Mouse (Mus musculus): ENCODE measurements around the gene Tas1r1.

The Tas1r1 gene

DNA sequence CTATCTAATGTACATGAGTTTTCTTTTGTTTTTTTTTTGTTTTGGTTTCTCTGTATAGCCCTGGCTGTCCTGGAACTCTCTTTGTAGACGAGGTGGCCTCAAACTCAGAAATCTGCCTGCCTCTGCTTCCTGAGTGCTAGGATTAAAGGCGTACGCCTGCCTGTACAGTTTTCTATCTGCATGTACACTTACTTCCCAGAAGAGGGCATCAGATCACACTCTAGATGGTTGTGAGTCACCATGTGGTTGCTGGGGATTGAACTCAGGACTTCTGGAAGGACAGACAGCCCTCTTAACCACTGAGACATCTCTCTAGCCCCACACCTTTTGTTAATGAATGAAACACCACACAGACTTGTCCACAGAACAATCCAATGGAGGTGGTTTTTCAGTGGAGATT, 40.9 kb upstream of the Tas1r1 start:
- Histone ChIP-seq H3K27me3 (ENCODE audit: insufficient read depth, low read length) (peaks cover 25% of the 10 kb centered on the region), H3K4me3 (replicated peaks; ENCODE audit: low read length) (no peak overlapping the region), H3K4me1 (replicated peaks; ENCODE audit: low read depth, low read length) (peaks cover 38% of the 10 kb centered on the region), H3K36me3 (ENCODE audit: insufficient read depth, low read length) (no peaks in the 10 kb centered on the region), H3K9me3 (ENCODE audit: low read length) (no peaks in the 10 kb centered on the region)
- 0 out of 2 replicates have a peak, but pooled peaks have one; percentile 19 for TF ChIP-seq CTCF (conservative IDR thresholded peaks at IDR 0.05; ENCODE audit: low read length)
- no peak for TF ChIP-seq NANOG (IDR thresholded peaks at IDR 0.05; ENCODE audit: borderline replicate concordance, low read length)

DNA sequence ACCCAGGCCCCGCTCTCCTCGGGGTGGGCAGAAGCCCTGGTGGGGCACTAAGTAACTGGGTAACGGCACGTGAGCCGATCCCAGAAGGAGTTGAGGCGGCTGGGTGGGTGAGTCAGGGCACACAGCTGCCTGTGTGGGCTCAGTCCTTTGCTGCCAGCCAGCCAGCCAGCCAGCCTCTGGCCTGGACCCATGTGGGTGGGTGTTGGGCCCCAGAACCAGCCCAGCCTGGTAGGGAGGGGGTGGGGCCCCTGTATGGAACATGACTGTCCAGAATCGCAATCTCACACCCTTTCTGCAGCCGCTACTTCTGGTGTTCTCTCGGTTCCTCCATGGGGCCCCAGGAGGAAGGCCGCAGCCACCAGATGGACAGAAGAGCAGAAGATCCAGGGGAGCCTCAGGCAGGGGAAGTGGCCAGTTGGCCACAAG, 39.8 kb upstream of the Tas1r1 start:
- H3K4me3 ChIP-seq (replicated peaks; ENCODE audit: low read length), result no peak overlapping the region
- peaks cover 38% of the 10 kb centered on the region for H3K4me1 ChIP-seq (replicated peaks; ENCODE audit: low read depth, low read length)
- H3K27me3 ChIP-seq (ENCODE audit: insufficient read depth, low read length), result peaks cover 22% of the 10 kb centered on the region
- H3K9me3 ChIP-seq (ENCODE audit: low read length), result no peaks in the 10 kb centered on the region
- TF ChIP-seq POU5F1 (IDR thresholded peaks at IDR 0.05; ENCODE audit: borderline replicate concordance, low read length), result no peak
- TF ChIP-seq NANOG (IDR thresholded peaks at IDR 0.05; ENCODE audit: borderline replicate concordance, low read length), result no peak
- no peak for TF ChIP-seq CTCF (conservative IDR thresholded peaks at IDR 0.05; ENCODE audit: low read length)
- no peaks in the 10 kb centered on the region for H3K36me3 ChIP-seq (ENCODE audit: insufficient read depth, low read length)

DNA sequence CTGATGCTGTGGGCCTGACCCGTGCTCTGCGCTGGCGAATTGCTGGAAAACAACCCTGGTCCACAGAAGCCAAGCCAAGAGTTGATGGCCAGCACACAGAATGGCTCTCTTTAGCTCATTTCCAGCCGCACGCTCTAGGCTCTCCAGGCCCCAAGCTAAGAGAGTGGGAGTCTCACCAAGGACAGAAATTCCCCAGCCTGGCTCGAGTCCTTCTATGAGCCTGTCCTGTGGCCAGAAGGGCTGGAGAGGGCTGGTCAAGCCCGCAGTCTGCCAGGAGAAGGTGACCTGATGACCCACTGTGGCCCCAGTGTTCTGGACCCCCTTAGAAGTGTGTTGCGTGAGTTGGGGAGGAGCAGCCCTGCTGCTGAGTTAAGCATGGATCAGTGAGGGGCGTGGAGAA, 38.8 kb upstream of the Tas1r1 start:
- H3K4me3 ChIP-seq (replicated peaks; ENCODE audit: low read length), result no peak overlapping the region
- H3K4me1 ChIP-seq (replicated peaks; ENCODE audit: low read depth, low read length), result peaks cover 36% of the 10 kb centered on the region
- TF ChIP-seq NANOG (IDR thresholded peaks at IDR 0.05; ENCODE audit: borderline replicate concordance, low read length) (no peak), CTCF (conservative IDR thresholded peaks at IDR 0.05; ENCODE audit: low read length) (no peak), POU5F1 (IDR thresholded peaks at IDR 0.05; ENCODE audit: borderline replicate concordance, low read length) (no peak)
- H3K36me3 ChIP-seq (ENCODE audit: insufficient read depth, low read length), result no peaks in the 10 kb centered on the region
- H3K27me3 ChIP-seq (ENCODE audit: insufficient read depth, low read length), result peaks cover 20% of the 10 kb centered on the region
- H3K9me3 ChIP-seq (ENCODE audit: low read length), result no peaks in the 10 kb centered on the region

DNA sequence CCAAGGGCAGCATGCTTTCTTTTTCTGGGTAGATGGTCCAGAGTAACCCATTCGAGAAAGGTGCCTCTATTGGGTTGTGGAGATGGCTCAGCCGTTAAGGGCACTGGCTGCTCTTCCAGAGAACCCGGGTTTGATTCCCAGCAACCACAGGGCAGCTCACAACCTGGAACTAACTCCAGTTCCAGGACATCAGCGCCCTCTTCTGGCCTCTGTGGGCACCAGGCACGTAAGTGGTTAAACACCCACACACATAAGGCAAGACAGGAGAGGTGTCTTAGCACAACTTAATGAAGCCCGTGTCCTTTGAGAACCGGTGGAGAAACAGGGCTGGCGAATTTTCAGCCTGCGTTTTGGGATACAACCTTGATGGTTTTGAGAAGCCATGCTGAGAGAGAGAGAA, 36.2 kb upstream of the Tas1r1 start:
- Histone ChIP-seq H3K9me3 (ENCODE audit: low read length) (no peaks in the 10 kb centered on the region), H3K4me3 (replicated peaks; ENCODE audit: low read length) (no peak overlapping the region), H3K27me3 (ENCODE audit: insufficient read depth, low read length) (peaks cover 20% of the 10 kb centered on the region), H3K36me3 (ENCODE audit: insufficient read depth, low read length) (no peaks in the 10 kb centered on the region), H3K4me1 (replicated peaks; ENCODE audit: low read depth, low read length) (peaks cover 41% of the 10 kb centered on the region)
- TF ChIP-seq POU5F1 (IDR thresholded peaks at IDR 0.05; ENCODE audit: borderline replicate concordance, low read length), result no peak
- TF ChIP-seq NANOG (IDR thresholded peaks at IDR 0.05; ENCODE audit: borderline replicate concordance, low read length), result no peak
- peak; percentile 28 for TF ChIP-seq CTCF (conservative IDR thresholded peaks at IDR 0.05; ENCODE audit: low read length)

DNA sequence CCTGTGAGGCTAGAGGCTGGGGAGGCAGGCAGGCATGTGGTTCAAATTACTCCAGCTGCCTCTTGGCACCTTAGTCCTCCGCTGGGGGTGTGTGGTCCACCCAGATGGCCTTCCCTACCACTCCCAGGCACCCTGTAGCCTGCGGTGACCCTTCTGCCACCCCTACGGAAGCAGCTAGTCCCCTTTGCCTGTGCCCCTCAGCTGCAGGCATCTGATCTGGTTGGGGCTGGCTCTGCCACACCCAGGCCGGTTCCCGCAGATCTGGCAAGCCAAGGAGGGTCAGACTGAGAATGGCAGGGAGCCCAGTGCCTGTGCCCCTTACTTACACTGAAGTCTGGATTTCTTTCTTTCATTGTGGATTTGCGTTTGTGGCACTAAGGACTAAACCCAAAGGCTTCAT, 35.3 kb upstream of the Tas1r1 start:
- H3K4me3 ChIP-seq (replicated peaks; ENCODE audit: low read length), result no peak overlapping the region
- no peaks in the 10 kb centered on the region for H3K9me3 ChIP-seq (ENCODE audit: low read length)
- peaks cover 20% of the 10 kb centered on the region for H3K27me3 ChIP-seq (ENCODE audit: insufficient read depth, low read length)
- peaks cover 40% of the 10 kb centered on the region for H3K4me1 ChIP-seq (replicated peaks; ENCODE audit: low read depth, low read length)
- TF ChIP-seq POU5F1 (IDR thresholded peaks at IDR 0.05; ENCODE audit: borderline replicate concordance, low read length), result no peak
- no peak for TF ChIP-seq NANOG (IDR thresholded peaks at IDR 0.05; ENCODE audit: borderline replicate concordance, low read length)
- TF ChIP-seq CTCF (conservative IDR thresholded peaks at IDR 0.05; ENCODE audit: low read length), result no peak
- H3K36me3 ChIP-seq (ENCODE audit: insufficient read depth, low read length), result no peaks in the 10 kb centered on the region

DNA sequence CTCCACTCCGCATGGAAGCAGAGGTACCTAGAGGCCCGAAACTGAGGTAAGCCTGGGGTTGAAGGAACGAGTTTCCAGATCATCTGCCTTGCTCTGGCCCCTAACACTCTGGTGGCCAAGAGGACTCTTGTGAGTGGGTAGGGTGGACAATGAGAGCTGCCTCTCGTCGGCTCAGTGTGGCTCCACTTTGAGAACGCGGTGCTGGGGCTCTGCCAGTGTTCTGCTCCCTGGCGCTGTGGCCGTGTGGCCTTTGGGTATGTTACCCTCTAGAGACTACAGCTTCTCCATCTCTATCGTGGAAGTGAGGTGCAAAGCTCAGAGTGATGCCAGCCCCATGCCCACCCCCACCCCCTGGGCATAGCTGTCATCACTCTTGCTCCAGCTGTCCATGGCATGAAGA, 34.3 kb upstream of the Tas1r1 start:
- Histone ChIP-seq H3K36me3 (ENCODE audit: insufficient read depth, low read length) (no peaks in the 10 kb centered on the region), H3K4me3 (replicated peaks; ENCODE audit: low read length) (0 out of 2 replicates have a peak overlapping the region, but pooled peaks have one; percentile 7), H3K9me3 (ENCODE audit: low read length) (no peaks in the 10 kb centered on the region), H3K27me3 (ENCODE audit: insufficient read depth, low read length) (peaks cover 20% of the 10 kb centered on the region), H3K4me1 (replicated peaks; ENCODE audit: low read depth, low read length) (peaks cover 40% of the 10 kb centered on the region)
- TF ChIP-seq NANOG (IDR thresholded peaks at IDR 0.05; ENCODE audit: borderline replicate concordance, low read length) (no peak), POU5F1 (IDR thresholded peaks at IDR 0.05; ENCODE audit: borderline replicate concordance, low read length) (no peak), CTCF (conservative IDR thresholded peaks at IDR 0.05; ENCODE audit: low read length) (no peak)

DNA sequence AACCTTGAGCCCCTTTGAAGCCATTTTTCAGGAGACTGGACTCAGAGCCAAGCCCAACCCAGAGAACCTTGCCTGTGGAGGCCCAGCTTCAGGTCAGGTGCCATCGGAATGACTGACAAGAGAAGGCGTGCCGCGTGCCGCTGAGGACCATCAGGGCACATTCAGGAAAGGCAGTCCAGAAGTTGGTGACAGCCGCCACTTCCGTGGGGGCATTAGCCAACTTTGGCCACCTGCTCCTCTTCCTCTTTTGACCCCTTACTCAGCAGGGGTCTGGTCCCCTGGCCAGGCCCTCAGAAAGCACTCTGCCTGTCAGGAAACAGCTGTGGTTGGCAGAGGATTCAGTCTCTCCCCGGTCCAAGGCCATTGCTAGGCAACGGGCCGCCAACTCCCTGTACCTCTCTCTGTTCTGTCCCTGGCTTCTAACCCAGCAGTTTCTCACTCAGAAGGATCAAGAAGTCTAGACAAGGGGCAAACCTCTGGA, 33.8 kb upstream of the Tas1r1 start, which contains the start of gene Plekhg5:
Gene Plekhg5, plus strand, starts transcription at position 378 of the 481 bp plus-strand sequence.
- Histone ChIP-seq H3K9me3 (ENCODE audit: low read length) (no peaks in the 10 kb centered on the region), H3K4me3 (replicated peaks; ENCODE audit: low read length) (0 out of 2 replicates have a peak within 1 kb of the TSS, but pooled peaks have one; percentile 7), H3K36me3 (ENCODE audit: insufficient read depth, low read length) (no peaks in the 10 kb centered on the region), H3K27me3 (ENCODE audit: insufficient read depth, low read length) (peaks cover 18% of the 10 kb centered on the region), H3K4me1 (replicated peaks; ENCODE audit: low read depth, low read length) (peaks cover 37% of the 10 kb centered on the region)
- TF ChIP-seq NANOG (IDR thresholded peaks at IDR 0.05; ENCODE audit: borderline replicate concordance, low read length), result no peak
- TF ChIP-seq CTCF (conservative IDR thresholded peaks at IDR 0.05; ENCODE audit: low read length), result no peak
- TF ChIP-seq POU5F1 (IDR thresholded peaks at IDR 0.05; ENCODE audit: borderline replicate concordance, low read length), result no peak

DNA sequence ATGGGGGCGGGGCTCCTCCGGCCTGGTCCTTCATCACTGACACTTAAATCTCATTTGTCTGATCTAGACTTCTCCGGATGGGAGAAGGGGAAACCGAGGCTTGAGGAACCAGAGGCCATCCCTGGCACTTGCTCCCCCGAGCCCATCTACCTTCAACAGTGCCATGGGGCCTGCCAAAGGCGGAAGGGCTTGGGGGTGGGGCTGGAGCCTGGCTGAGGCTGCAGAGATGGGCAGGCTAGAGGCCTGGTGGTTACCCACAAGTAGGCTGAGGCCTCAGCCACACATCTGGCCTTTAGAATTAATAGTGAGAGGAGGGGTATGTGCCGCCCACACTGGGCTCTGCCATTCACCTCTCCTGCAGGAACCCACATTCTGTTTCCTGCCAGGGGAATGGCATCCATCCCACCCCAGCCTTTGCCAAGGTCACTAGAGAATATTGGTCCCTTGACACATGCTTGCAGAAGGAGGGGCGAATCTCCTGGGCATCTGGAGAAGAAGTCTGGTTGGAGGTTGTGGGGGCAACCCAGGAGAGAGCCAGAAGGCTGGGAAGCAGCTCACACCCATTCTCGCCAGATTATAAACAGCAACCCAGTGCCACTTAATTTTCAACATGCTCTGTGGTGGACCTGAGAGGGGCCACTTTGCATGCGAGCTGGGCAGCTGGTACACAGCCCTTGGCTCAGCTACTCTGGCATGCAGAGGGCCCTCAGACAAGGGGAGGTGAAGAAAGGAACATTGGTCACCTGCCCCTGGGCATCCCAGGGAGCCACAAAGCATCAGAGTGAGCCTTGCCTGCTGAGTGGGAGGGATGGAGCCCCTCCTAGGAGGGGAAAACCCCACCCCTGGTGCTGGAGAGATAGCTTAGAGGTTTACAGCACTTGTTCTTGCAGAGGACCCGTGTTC, 32.4 kb upstream of the Tas1r1 start:
- no peaks in the 10 kb centered on the region for H3K36me3 ChIP-seq (ENCODE audit: insufficient read depth, low read length)
- H3K4me3 ChIP-seq (replicated peaks; ENCODE audit: low read length), result no peak overlapping the region
- no peaks in the 10 kb centered on the region for H3K9me3 ChIP-seq (ENCODE audit: low read length)
- peaks cover 11% of the 10 kb centered on the region; the same call in 1 of the 2 replicates for H3K27me3 ChIP-seq (ENCODE audit: insufficient read depth, low read length)
- TF ChIP-seq NANOG (IDR thresholded peaks at IDR 0.05; ENCODE audit: borderline replicate concordance, low read length), result no peak
- no peak for TF ChIP-seq CTCF (conservative IDR thresholded peaks at IDR 0.05; ENCODE audit: low read length)
- TF ChIP-seq POU5F1 (IDR thresholded peaks at IDR 0.05; ENCODE audit: borderline replicate concordance, low read length), result no peak
- peaks cover 34% of the 10 kb centered on the region for H3K4me1 ChIP-seq (replicated peaks; ENCODE audit: low read depth, low read length)

Measured in E14TG2a.4 (cell line).